ENCODE assay signal across 23 mouse cellular contexts in the genomic region with DNA sequence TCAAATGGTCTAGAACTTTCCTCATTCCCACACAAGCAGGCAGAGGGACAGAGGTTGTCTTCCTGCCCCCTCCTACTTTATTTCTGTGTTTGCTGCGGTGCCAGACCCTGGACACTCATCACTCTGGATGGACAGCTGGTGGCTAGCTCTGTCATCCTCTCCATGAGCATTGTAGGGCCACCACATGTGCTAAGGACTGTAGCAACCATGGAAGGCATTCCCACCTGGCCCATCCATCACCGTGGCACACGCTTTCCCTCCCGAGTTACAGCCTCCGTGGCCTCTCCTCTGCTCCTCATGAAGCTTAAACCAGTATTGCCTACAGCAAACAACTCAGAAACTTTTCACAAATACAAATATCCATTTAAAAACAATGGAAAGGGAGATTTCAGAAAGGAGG. TPM values are rescaled to one million over a fixed set of nuclear protein-coding genes. Genes with fewer than 3 reads are reported as not detected.
DNase-seq lines count a peak whose midpoint lies in the region; ATAC-seq and TF ChIP-seq lines count a peak whose summit lies in the region.
"Had no signal": no experiment of that assay in that cellular context is flagged by ENCODE, and none has a peak within 500 bp of the region (broad histone marks: within the 10 kb centered on the region; RNA-seq: fewer than 3 reads in every experiment).

No protein-coding gene starts in this region.

- 0 out of 2 replicates have a peak overlapping the region, but pooled peaks have one; percentile 2 for H3K27ac ChIP-seq in gastrocnemius, adult 2 months
- H3K27ac ChIP-seq in limb, embryonic 13.5 days = no peak overlapping the region
- H3K27ac ChIP-seq in limb, embryonic 10.5 days = no peak overlapping the region
- peak overlapping the region; percentile 64 for H3K27ac ChIP-seq in macrophage
- no peak overlapping the region for H3K27ac ChIP-seq in kidney, embryonic 16.5 days (ENCODE audit: low read length)
- H3K27ac ChIP-seq: embryonic facial prominence, embryonic 13.5 days; embryonic facial prominence, embryonic 15.5 days; forebrain, embryonic 10.5 days; forebrain, embryonic 12.5 days had no signal

- 0 out of 2 replicates have a peak, but pooled peaks have one; percentile 48 for ATAC-seq in limb, embryonic 13.5 days (ENCODE audit: low FRiP score, low read depth)
- no peak for ATAC-seq in kidney, embryonic 16.5 days (ENCODE audit: low FRiP score, low TSS enrichment)
- ATAC-seq: forebrain, embryonic 14.5 days; forebrain, embryonic 16.5 days had no signal

- H3K9ac ChIP-seq in limb, embryonic 13.5 days = no peak overlapping the region
- no peak overlapping the region for H3K9ac ChIP-seq in kidney, embryonic 16.5 days (replicated peaks; ENCODE audit: low read length)
- H3K9ac ChIP-seq: embryonic facial prominence, embryonic 13.5 days; embryonic facial prominence, embryonic 15.5 days; forebrain, embryonic 12.5 days had no signal

- H3K4me2 ChIP-seq in limb, embryonic 13.5 days (replicated peaks) = no peak overlapping the region
- H3K4me2 ChIP-seq in kidney, embryonic 16.5 days (replicated peaks; ENCODE audit: low read depth, low read length) = no peak overlapping the region
- H3K4me2 ChIP-seq: embryonic facial prominence, embryonic 13.5 days; embryonic facial prominence, embryonic 15.5 days; forebrain, embryonic 12.5 days had no signal

- no peak overlapping the region for H3K4me3 ChIP-seq in gastrocnemius, adult 2 months
- no peak overlapping the region for H3K4me3 ChIP-seq in limb, embryonic 13.5 days
- no peak overlapping the region for H3K4me3 ChIP-seq in limb, embryonic 10.5 days
- no peak overlapping the region for H3K4me3 ChIP-seq in macrophage (ENCODE audit: inconsistent target)
- no peak overlapping the region for H3K4me3 ChIP-seq in kidney, embryonic 16.5 days (ENCODE audit: low read length)
- H3K4me3 ChIP-seq: embryonic facial prominence, embryonic 13.5 days; embryonic facial prominence, embryonic 15.5 days; erythroblast, embryonic 14.5 days; forebrain, embryonic 10.5 days; forebrain, embryonic 12.5 days had no signal

- no peaks in the 10 kb centered on the region for H3K9me3 ChIP-seq in limb, embryonic 13.5 days
- no peaks in the 10 kb centered on the region for H3K9me3 ChIP-seq in limb, embryonic 10.5 days (replicated peaks)
- no peaks in the 10 kb centered on the region for H3K9me3 ChIP-seq in kidney, embryonic 16.5 days (ENCODE audit: low read length)
- H3K9me3 ChIP-seq: embryonic facial prominence, embryonic 13.5 days; embryonic facial prominence, embryonic 15.5 days; forebrain, embryonic 10.5 days; forebrain, embryonic 12.5 days had no signal

- H3K4me1 ChIP-seq in limb, embryonic 13.5 days = peaks cover 10% of the 10 kb centered on the region; the same call in 1 of the 2 replicates
- peaks cover 13% of the 10 kb centered on the region for H3K4me1 ChIP-seq in limb, embryonic 10.5 days
- H3K4me1 ChIP-seq in kidney, embryonic 16.5 days (ENCODE audit: insufficient read depth, low read length) = peaks cover 19% of the 10 kb centered on the region
- H3K4me1 ChIP-seq: forebrain, embryonic 10.5 days; forebrain, embryonic 12.5 days had no signal

- H3K36me3 ChIP-seq in limb, embryonic 13.5 days = no peaks in the 10 kb centered on the region
- no peaks in the 10 kb centered on the region for H3K36me3 ChIP-seq in limb, embryonic 10.5 days
- H3K36me3 ChIP-seq in macrophage (ENCODE audit: inconsistent target) = no peaks in the 10 kb centered on the region
- H3K36me3 ChIP-seq in kidney, embryonic 16.5 days (ENCODE audit: insufficient read depth, low read length) = no peaks in the 10 kb centered on the region
- H3K36me3 ChIP-seq: embryonic facial prominence, embryonic 15.5 days; forebrain, embryonic 10.5 days; forebrain, embryonic 12.5 days had no signal

- no peaks in the 10 kb centered on the region for H3K79me2 ChIP-seq in macrophage (ENCODE audit: inconsistent target)

- no peaks in the 10 kb centered on the region for H3K27me3 ChIP-seq in limb, embryonic 13.5 days
- H3K27me3 ChIP-seq in limb, embryonic 10.5 days (ENCODE audit: low read depth, poor library complexity, severe bottlenecking) = no peaks in the 10 kb centered on the region
- no peaks in the 10 kb centered on the region for H3K27me3 ChIP-seq in kidney, embryonic 16.5 days (ENCODE audit: insufficient read depth, low read length)
- H3K27me3 ChIP-seq: embryonic facial prominence, embryonic 13.5 days; embryonic facial prominence, embryonic 15.5 days; forebrain, embryonic 12.5 days had no signal

- intact Hi-C loops in gastrocnemius, adult 2 months (cut with DNase I) = no loop called here

- no peak for TF ChIP-seq CTCF in gastrocnemius, adult 2 months (IDR thresholded peaks at IDR 0.05)

- no peak for DNase-seq in gastrocnemius, adult 2 months
- DNase-seq in gastrocnemius, adult 8-10 months (ENCODE audit: low spot score in 2 of 2) = no peak
- no peak for DNase-seq in limb, embryonic 10.5 days (ENCODE audit: low spot score)
- no peak for DNase-seq in left cerebral cortex, adult 11 months (ENCODE audit: low spot score)
- DNase-seq: adrenal gland, adult 2 months; adrenal gland, postnatal 10 days; adrenal gland, postnatal 25 days; cerebellum, adult 11-12 months; cerebellum, adult 8-10 months; cerebellum, adult 9-11 months; cerebellum, postnatal 14 days; cerebellum, postnatal 36 days; embryo, embryonic 11 days had no signal

- WGBS in limb, embryonic 13.5 days = 90% methylated on average over 5 of the region's 5 CpGs
- 90% methylated on average over 5 of the region's 5 CpGs for WGBS in limb, embryonic 10.5 days
- 98% methylated on average over 5 of the region's 5 CpGs for WGBS in macrophage (ENCODE audit: missing documents)
- 91% methylated on average over 5 of the region's 5 CpGs for WGBS in kidney, embryonic 16.5 days

RNA-seq across cellular contexts. Expression of gene Rbms1, which starts 34.0 kb away (rescaled TPM):
- total RNA-seq in gastrocnemius, adult 2 months (2021) = 10 to 100 TPM; 17.2 to 27.8 TPM
- 10 to 100 TPM; 10.2 to 19.1 (median 16.0) TPM for total RNA-seq in gastrocnemius, adult 8-10 months (2022)
- polyA plus RNA-seq in limb, embryonic 13.5 days (2015; fragmentation: Nextera tagmentation; extraction: Ambion mirVana) = 112 and 116 TPM in 2 replicates
- 118 and 124 TPM in 2 replicates for polyA plus RNA-seq in limb, embryonic 10.5 days (2016; fragmentation: Nextera tagmentation; extraction: Ambion mirVana)
- 100 to 1,000 TPM; 143 to 390 (median 200) TPM for total RNA-seq in macrophage (2018; cell fraction: chromatin; rRNA removed)
- 100 to 1,000 TPM; 101 to 220 (median 132) TPM for total RNA-seq in macrophage (2018; cell fraction: cytosol; rRNA removed)
- total RNA-seq in macrophage (2018; cell fraction: nucleus; rRNA removed) = 100 to 1,000 TPM; 161 to 450 (median 222) TPM
- 83.2 to 170 TPM (median 149 TPM) in 3 replicates for polyA plus RNA-seq in macrophage (2018)
- 112 and 130 TPM in 2 replicates for polyA plus RNA-seq in kidney, embryonic 16.5 days (2015; fragmentation: Nextera tagmentation; extraction: Ambion mirVana)

Comparison
In these comparisons a context has a peak if more than half of its experiments do, and no peak if none do; other contexts are left out.
1. H3K27ac ChIP-seq: peak in gastrocnemius, adult 2 months (single experiment) and macrophage (single experiment); none in limb, embryonic 13.5 days (single experiment), limb, embryonic 10.5 days (single experiment) and kidney, embryonic 16.5 days (single experiment).